Mouse (Mus musculus): ENCODE measurements around the gene 1700023F06Rik.

1700023F06Rik gene

GRCm38 (mm10) chr11:103180426-103180825 is 27.9 kb downstream of the 1700023F06Rik start:
- no peak for DNase-seq

GRCm38 (mm10) chr11:103178748-103179147 is 29.6 kb downstream of the 1700023F06Rik start:
- no peak for DNase-seq

- DNase-seq = no peak
Observed at GRCm38 (mm10) chr11:103177815-103178485, 30.4 kb downstream of the 1700023F06Rik start.

GRCm38 (mm10) chr11:103177216-103177615 is 31.1 kb downstream of the 1700023F06Rik start:
- DNase-seq = no peak

- DNase-seq = no peak
Observed at GRCm38 (mm10) chr11:103176510-103176909, 31.8 kb downstream of the 1700023F06Rik start.

GRCm38 (mm10) chr11:103175688-103176442 is 32.5 kb downstream of the 1700023F06Rik start:
- no peak for DNase-seq

- no peak for DNase-seq
Observed at GRCm38 (mm10) chr11:103174891-103175391, 33.4 kb downstream of the 1700023F06Rik start.

- DNase-seq = no peak
Observed at GRCm38 (mm10) chr11:103174411-103174832, 33.9 kb downstream of the 1700023F06Rik start.

GRCm38 (mm10) chr11:103173771-103174344 is 34.5 kb downstream of the 1700023F06Rik start:
- DNase-seq = peak; percentile 56

- DNase-seq = no peak
Observed at GRCm38 (mm10) chr11:103173041-103173770, 35.2 kb downstream of the 1700023F06Rik start.

- no peak for DNase-seq
Observed at GRCm38 (mm10) chr11:103172392-103173040, 35.8 kb downstream of the 1700023F06Rik start.

- no peak for DNase-seq
Observed at GRCm38 (mm10) chr11:103171703-103172391, 36.5 kb downstream of the 1700023F06Rik start.

- no peak for DNase-seq
Observed at GRCm38 (mm10) chr11:103171286-103171620, 37.1 kb downstream of the 1700023F06Rik start.

GRCm38 (mm10) chr11:103170494-103171285 is 37.7 kb downstream of the 1700023F06Rik start, which contains the start of gene Fmnl1:
Gene Fmnl1, plus strand, starts transcription at chr11:103171107.
- peak; percentile 65 for DNase-seq

- DNase-seq = no peak
Observed at GRCm38 (mm10) chr11:103170111-103170493, 38.3 kb downstream of the 1700023F06Rik start.

- DNase-seq = no peak
Observed at GRCm38 (mm10) chr11:103169664-103170063, 38.7 kb downstream of the 1700023F06Rik start.

GRCm38 (mm10) chr11:103168690-103169390 is 39.5 kb downstream of the 1700023F06Rik start:
- peak; percentile 69 for DNase-seq

GRCm38 (mm10) chr11:103164391-103164790 is 44.0 kb downstream of the 1700023F06Rik start:
- DNase-seq = no peak

- DNase-seq = no peak
Observed at GRCm38 (mm10) chr11:103162132-103162531, 46.2 kb downstream of the 1700023F06Rik start.

- DNase-seq = no peak
Observed at GRCm38 (mm10) chr11:103161449-103161848, 46.9 kb downstream of the 1700023F06Rik start.

Data from right cerebral cortex, postnatal 25 days (tissue).